Mouse (Mus musculus) E14TG2a.4 (cell line): ENCODE data around the gene Atp6v1e1.

Source experiments
- CTCF ChIP-seq: conservative IDR thresholded peaks from 2 replicates; pipeline ENCODE4 v1.5.1; 2014; ENCODE audit warnings: low read length
- POU5F1 ChIP-seq: IDR thresholded peaks from 2 replicates; pipeline ENCODE4 v1.6.1; 2014; ENCODE audit warnings: low read length, borderline replicate concordance

- TF ChIP-seq CTCF (no peak), POU5F1 (no peak)
Measured at GRCm38 (mm10) chr6:120830866-120831608, 8.4 kb upstream of the Atp6v1e1 start.
